Mouse (Mus musculus): ENCODE measurements around the gene Colq.

- TF ChIP-seq POLR2A (IDR thresholded peaks at IDR 0.05; ENCODE audit: borderline replicate concordance, insufficient read depth, low read length), result no peak
- TF ChIP-seq CTCF (IDR thresholded peaks at IDR 0.05; ENCODE audit: borderline replicate concordance, insufficient read depth, low read depth, low read length), result no peak
Observed at GRCm38 (mm10) chr14:31499526-31499925, 91.6 kb downstream of the Colq start.
